Mouse (Mus musculus): ENCODE measurements around the gene Aldh5a1. TPM values are rescaled to one million over a fixed set of nuclear protein-coding genes. Genes with fewer than 3 reads are reported as not detected.

Aldh5a1 gene
- polyA plus RNA-seq, 1 experiment from 2014 or later, result 9.8 TPM

- H3K4me3 ChIP-seq, result no peak overlapping the region
- ATAC-seq (ENCODE audit: borderline replicate concordance, extremely low read depth, low FRiP score, low TSS enrichment), result no peak
- H3K4me1 ChIP-seq, result no peaks in the 10 kb centered on the region
- H3K27me3 ChIP-seq, result no peaks in the 10 kb centered on the region
- no peak overlapping the region for H3K9ac ChIP-seq
- no peaks in the 10 kb centered on the region for H3K9me3 ChIP-seq
- H3K36me3 ChIP-seq, result 0 out of 2 replicates have a peak, but pooled peaks cover 6% of the 10 kb centered on the region
- H3K27ac ChIP-seq, result no peak overlapping the region
- H3K4me2 ChIP-seq, result no peak overlapping the region
Measured at GRCm38 (mm10) chr13:24930591-24930990, 6.9 kb downstream of the Aldh5a1 start.

GRCm38 (mm10) chr13:24923991-24924390 lies 13.5 kb downstream of the Aldh5a1 start:
- Histone ChIP-seq H3K4me3 (no peak overlapping the region), H3K4me1 (no peaks in the 10 kb centered on the region), H3K9ac (no peak overlapping the region), H3K36me3 (peaks cover 25% of the 10 kb centered on the region; the same call in 1 of the 2 replicates), H3K4me2 (no peak overlapping the region), H3K9me3 (no peaks in the 10 kb centered on the region), H3K27ac (no peak overlapping the region), H3K27me3 (no peaks in the 10 kb centered on the region)
- ATAC-seq (ENCODE audit: borderline replicate concordance, extremely low read depth, low FRiP score, low TSS enrichment), result no peak
- WGBS, result 89% methylated on average over 5 of the region's 5 CpGs

- Histone ChIP-seq H3K4me2 (no peak overlapping the region), H3K4me3 (no peak overlapping the region), H3K9me3 (no peaks in the 10 kb centered on the region), H3K27me3 (no peaks in the 10 kb centered on the region), H3K9ac (no peak overlapping the region), H3K4me1 (no peaks in the 10 kb centered on the region), H3K36me3 (peaks cover 37% of the 10 kb centered on the region), H3K27ac (no peak overlapping the region)
- WGBS, result 60% methylated on average over 6 of the region's 6 CpGs
- no peak for ATAC-seq (ENCODE audit: borderline replicate concordance, extremely low read depth, low FRiP score, low TSS enrichment)
Measured at GRCm38 (mm10) chr13:24921281-24921680, 16.2 kb downstream of the Aldh5a1 start.

- WGBS, result 30% methylated on average over 5 of the region's 5 CpGs
- Histone ChIP-seq H3K36me3 (peaks cover 35% of the 10 kb centered on the region), H3K27me3 (no peaks in the 10 kb centered on the region)
Measured at GRCm38 (mm10) chr13:24920333-24920977, 17.0 kb downstream of the Aldh5a1 start.

GRCm38 (mm10) chr13:24915831-24916230 lies 21.6 kb downstream of the Aldh5a1 start:
- Histone ChIP-seq H3K27ac (no peak overlapping the region), H3K9me3 (no peaks in the 10 kb centered on the region), H3K27me3 (no peaks in the 10 kb centered on the region), H3K4me1 (no peaks in the 10 kb centered on the region), H3K36me3 (peaks cover 30% of the 10 kb centered on the region), H3K9ac (no peak overlapping the region), H3K4me2 (no peak overlapping the region), H3K4me3 (no peak overlapping the region)
- no peak for ATAC-seq (ENCODE audit: borderline replicate concordance, extremely low read depth, low FRiP score, low TSS enrichment)
- 65% methylated on average over 13 of the region's 13 CpGs for WGBS

More at GRCm38 (mm10) chr13:24920333-24920977, 17.0 kb downstream of the Aldh5a1 start:
- Histone ChIP-seq H3K9ac (no peak overlapping the region), H3K4me3 (no peak overlapping the region), H3K27ac (no peak overlapping the region), H3K4me2 (no peak overlapping the region), H3K4me1 (no peaks in the 10 kb centered on the region), H3K9me3 (no peaks in the 10 kb centered on the region)
- peak; percentile 52 for ATAC-seq (ENCODE audit: borderline replicate concordance, extremely low read depth, low FRiP score, low TSS enrichment)

- Histone ChIP-seq H3K27me3 (no peaks in the 10 kb centered on the region), H3K4me2 (no peak overlapping the region), H3K36me3 (peaks cover 34% of the 10 kb centered on the region)
Measured at GRCm38 (mm10) chr13:24914915-24915314, 22.5 kb downstream of the Aldh5a1 start.

GRCm38 (mm10) chr13:24913576-24913975 lies 23.9 kb downstream of the Aldh5a1 start:
- Histone ChIP-seq H3K9me3 (no peaks in the 10 kb centered on the region), H3K27me3 (no peaks in the 10 kb centered on the region), H3K4me3 (no peak overlapping the region), H3K36me3 (peaks cover 28% of the 10 kb centered on the region), H3K4me1 (no peaks in the 10 kb centered on the region), H3K4me2 (no peak overlapping the region), H3K9ac (no peak overlapping the region), H3K27ac (no peak overlapping the region)
- 81% methylated on average over 7 of the region's 7 CpGs for WGBS
- ATAC-seq (ENCODE audit: borderline replicate concordance, extremely low read depth, low FRiP score, low TSS enrichment), result no peak

More at GRCm38 (mm10) chr13:24914915-24915314, 22.5 kb downstream of the Aldh5a1 start:
- no peaks in the 10 kb centered on the region for H3K9me3 ChIP-seq
- H3K9ac ChIP-seq, result no peak overlapping the region
- H3K27ac ChIP-seq, result no peak overlapping the region
- 75% methylated on average over 4 of the region's 4 CpGs for WGBS
- no peaks in the 10 kb centered on the region for H3K4me1 ChIP-seq
- no peak overlapping the region for H3K4me3 ChIP-seq
- ATAC-seq (ENCODE audit: borderline replicate concordance, extremely low read depth, low FRiP score, low TSS enrichment), result no peak

- Histone ChIP-seq H3K27ac (no peak overlapping the region), H3K9ac (no peak overlapping the region), H3K4me3 (no peak overlapping the region), H3K36me3 (peaks cover 13% of the 10 kb centered on the region; the same call in 1 of the 2 replicates), H3K4me1 (no peaks in the 10 kb centered on the region), H3K27me3 (no peaks in the 10 kb centered on the region), H3K9me3 (no peaks in the 10 kb centered on the region), H3K4me2 (no peak overlapping the region)
- WGBS, result 98% methylated on average over 1 of the region's 1 CpGs
- ATAC-seq (ENCODE audit: borderline replicate concordance, extremely low read depth, low FRiP score, low TSS enrichment), result no peak
Measured at GRCm38 (mm10) chr13:24909112-24909511, 28.3 kb downstream of the Aldh5a1 start.

GRCm38 (mm10) chr13:24906831-24907570 lies 30.5 kb downstream of the Aldh5a1 start:
- no peaks in the 10 kb centered on the region for H3K9me3 ChIP-seq
- H3K4me1 ChIP-seq, result no peaks in the 10 kb centered on the region
- H3K4me2 ChIP-seq, result no peak overlapping the region
- no peak for ATAC-seq (ENCODE audit: borderline replicate concordance, extremely low read depth, low FRiP score, low TSS enrichment)
- 75% methylated on average over 11 of the region's 11 CpGs for WGBS
- H3K27ac ChIP-seq, result no peak overlapping the region
- peaks cover 13% of the 10 kb centered on the region; the same call in 1 of the 2 replicates for H3K36me3 ChIP-seq
- H3K9ac ChIP-seq, result no peak overlapping the region
- H3K27me3 ChIP-seq, result no peaks in the 10 kb centered on the region
- H3K4me3 ChIP-seq, result no peak overlapping the region

GRCm38 (mm10) chr13:24905422-24905821 lies 32.0 kb downstream of the Aldh5a1 start:
- no peak overlapping the region for H3K27ac ChIP-seq
- H3K9me3 ChIP-seq, result no peaks in the 10 kb centered on the region
- H3K27me3 ChIP-seq, result no peaks in the 10 kb centered on the region
- no peak overlapping the region for H3K4me3 ChIP-seq
- ATAC-seq (ENCODE audit: borderline replicate concordance, extremely low read depth, low FRiP score, low TSS enrichment), result no peak
- H3K4me1 ChIP-seq, result no peaks in the 10 kb centered on the region
- 84% methylated on average over 12 of the region's 12 CpGs for WGBS
- H3K36me3 ChIP-seq, result no peaks in the 10 kb centered on the region
- no peak overlapping the region for H3K9ac ChIP-seq
- no peak overlapping the region for H3K4me2 ChIP-seq

GRCm38 (mm10) chr13:24903412-24903811 lies 34.0 kb downstream of the Aldh5a1 start:
- Histone ChIP-seq H3K4me3 (no peak overlapping the region), H3K27me3 (no peaks in the 10 kb centered on the region), H3K9me3 (no peaks in the 10 kb centered on the region), H3K4me2 (no peak overlapping the region), H3K9ac (no peak overlapping the region), H3K4me1 (no peaks in the 10 kb centered on the region), H3K36me3 (no peaks in the 10 kb centered on the region), H3K27ac (no peak overlapping the region)
- ATAC-seq (ENCODE audit: borderline replicate concordance, extremely low read depth, low FRiP score, low TSS enrichment), result no peak
- WGBS, result 65% methylated on average over 6 of the region's 6 CpGs

- no peak overlapping the region for H3K9ac ChIP-seq
- no peak overlapping the region for H3K27ac ChIP-seq
- no peaks in the 10 kb centered on the region for H3K9me3 ChIP-seq
- no peaks in the 10 kb centered on the region for H3K4me1 ChIP-seq
- ATAC-seq (ENCODE audit: borderline replicate concordance, extremely low read depth, low FRiP score, low TSS enrichment), result no peak
- H3K36me3 ChIP-seq, result no peaks in the 10 kb centered on the region
- H3K4me3 ChIP-seq, result no peak overlapping the region
- no peaks in the 10 kb centered on the region for H3K27me3 ChIP-seq
- no peak overlapping the region for H3K4me2 ChIP-seq
- WGBS, result 78% methylated on average over 2 of the region's 2 CpGs
Measured at GRCm38 (mm10) chr13:24901916-24902315, 35.5 kb downstream of the Aldh5a1 start.

All from lung, embryonic 15.5 days (tissue).